Mouse (Mus musculus) ES-E14 (cell line): ENCODE results near the gene Eddm3b. TPM values are rescaled to one million over a fixed set of nuclear protein-coding genes. Genes with fewer than 3 reads are reported as not detected.

ENCODE experiments used
- DNase-seq: peaks from one replicate; pipeline ENCODE4 v3.0.0-alpha.2; 2013; ENCODE audit warnings: low read depth, low spot score
- H3K27ac ChIP-seq: 2 replicates; pipeline ENCODE4 v1.5.1; 2012; ENCODE audit warnings: low read depth, mild to moderate bottlenecking, low read length, moderate library complexity, mixed read lengths; ENCODE audit not compliant: poor library complexity, insufficient read depth, severe bottlenecking
- H3K36me3 ChIP-seq: 2 replicates; pipeline ENCODE4 v1.6.1; 2012; ENCODE audit warnings: mild to moderate bottlenecking, low read length, moderate library complexity, mixed read lengths; ENCODE audit not compliant: control insufficient read depth, poor library complexity, insufficient read depth, severe bottlenecking
- H3K4me1 ChIP-seq, 2 experiments: fragments of 150-350 bp in 1 of 2; sonication (generic) in 1 of 2; 2 replicates each; pipeline ENCODE4 v1.6.1; 2012; ENCODE audit warnings: low read length in 2 of 2, mild to moderate bottlenecking in 1 of 2, mixed read lengths in 1 of 2; ENCODE audit not compliant: control insufficient read depth in 2 of 2, insufficient read depth in 2 of 2, poor library complexity in 1 of 2
- H3K4me3 ChIP-seq, 2 experiments: fragments of 150-350 bp in 1 of 2; sonication (generic) in 1 of 2; 2 replicates each; pipeline ENCODE4 v1.5.1; 2012; ENCODE audit warnings: low read length in 2 of 2, low read depth in 1 of 2, mild to moderate bottlenecking in 1 of 2, mixed read lengths in 1 of 2; ENCODE audit not compliant: insufficient read depth in 1 of 2, poor library complexity in 1 of 2, severe bottlenecking in 1 of 2
- H3K9ac ChIP-seq: 2 replicates; pipeline ENCODE4 v1.6.1; 2012; ENCODE audit warnings: low read depth, mild to moderate bottlenecking, low read length, mixed read lengths; ENCODE audit not compliant: poor library complexity, insufficient read depth, severe bottlenecking
- H3K9me3 ChIP-seq: fragments of 150-350 bp; sonication (generic); 2 replicates; pipeline ENCODE4 v1.6.1; 2012; ENCODE audit warnings: low read depth, mild to moderate bottlenecking, low read length; ENCODE audit not compliant: control insufficient read depth, insufficient read depth
- CHD2 ChIP-seq: IDR thresholded peaks from 2 replicates; pipeline ENCODE4 v1.6.1; 2014; ENCODE audit warnings: mild to moderate bottlenecking, low read depth, low read length, inconsistent platforms
- HCFC1 ChIP-seq: IDR thresholded peaks from 2 replicates; pipeline ENCODE4 v1.6.1; 2012; ENCODE audit warnings: low read length, inconsistent platforms, borderline replicate concordance; ENCODE audit not compliant: insufficient read depth
- MAFK ChIP-seq: IDR thresholded peaks from 2 replicates; pipeline ENCODE4 v1.6.1; 2014; ENCODE audit warnings: mild to moderate bottlenecking, low read depth, low read length, inconsistent platforms; ENCODE audit not compliant: insufficient read depth
- ZC3H11A ChIP-seq: IDR thresholded peaks from 2 replicates; pipeline ENCODE4 v1.6.1; 2012; ENCODE audit warnings: low read depth, mild to moderate bottlenecking, inconsistent platforms, low read length, borderline replicate concordance
- ZNF384 ChIP-seq: IDR thresholded peaks from 2 replicates; pipeline ENCODE4 v1.6.1; 2012; ENCODE audit warnings: low read depth, low read length, inconsistent platforms
- in situ Hi-C, 2 experiments: fragments of 600-800 bp; cut with MboI; formaldehyde crosslinking; loops; one replicate each; pipeline ENCODE4 v1.15.1; 2025; ENCODE audit warnings: low sequenced_read_pairs in 2 of 2, inconsistent platforms in 1 of 2; ENCODE audit not compliant: unreplicated experiment in 2 of 2
- total RNA-seq: library from RNA; depleted of rRNA; stranded (reverse); fragments of 300-350 nt; gene quantifications from 2 replicates; pipeline ENCODE4 v1.2.3, GENCODE M21; 2012

Eddm3b gene
- total RNA-seq, 1 experiment: not detected

- Histone ChIP-seq H3K9ac (no peak overlapping the region), H3K4me3 (no peak overlapping the region), H3K36me3 (no peaks in the 10 kb centered on the region), H3K4me1 (no peaks in the 10 kb centered on the region), H3K9me3 (no peaks in the 10 kb centered on the region), H3K27ac (no peak overlapping the region)
- TF ChIP-seq HCFC1: no peak
- TF ChIP-seq MAFK: no peak
- TF ChIP-seq CHD2: no peak
- no peak for TF ChIP-seq ZNF384
- TF ChIP-seq ZC3H11A: no peak
- in situ Hi-C loops: no loop called here
- no peak for DNase-seq
Measured at GRCm38 (mm10) chr14:51104366-51104765, 9.9 kb upstream of the Eddm3b start.

GRCm38 (mm10) chr14:51106449-51106967, 7.7 kb upstream of the Eddm3b start:
- in situ Hi-C loops: no loop called here
- Histone ChIP-seq H3K4me1 (no peaks in the 10 kb centered on the region), H3K27ac (no peak overlapping the region), H3K4me3 (no peak overlapping the region), H3K36me3 (no peaks in the 10 kb centered on the region), H3K9me3 (no peaks in the 10 kb centered on the region), H3K9ac (no peak overlapping the region)
- no peak for DNase-seq
- TF ChIP-seq MAFK: no peak
- TF ChIP-seq HCFC1: no peak
- TF ChIP-seq CHD2: no peak
- no peak for TF ChIP-seq ZNF384
- no peak for TF ChIP-seq ZC3H11A

DNA sequence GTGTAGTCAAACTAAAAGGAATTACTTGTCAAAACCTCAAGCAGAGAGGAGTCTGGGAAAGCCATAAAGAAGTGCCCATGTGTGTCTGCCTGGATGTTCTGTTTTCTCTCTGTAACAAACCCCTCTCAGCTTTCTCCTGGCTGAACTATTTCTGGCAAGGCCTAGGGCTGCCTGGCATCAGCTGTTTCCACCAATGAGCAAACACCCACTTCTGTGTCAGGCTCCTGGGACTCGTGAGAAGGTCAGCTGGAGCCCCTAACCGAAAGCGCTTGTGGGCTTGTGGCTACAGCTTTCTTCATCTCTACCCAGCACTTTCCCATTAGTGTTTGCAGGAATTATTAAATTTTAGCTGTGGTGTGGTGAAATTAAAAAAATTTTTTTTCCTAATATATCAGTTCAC, 2.3 kb upstream of the Eddm3b start:
- Histone ChIP-seq H3K9me3 (no peaks in the 10 kb centered on the region), H3K4me3 (no peak overlapping the region), H3K9ac (no peak overlapping the region), H3K36me3 (no peaks in the 10 kb centered on the region), H3K4me1 (no peaks in the 10 kb centered on the region), H3K27ac (no peak overlapping the region)
- no peak for DNase-seq
- in situ Hi-C loops: no loop called here
- no peak for TF ChIP-seq ZNF384
- TF ChIP-seq MAFK: no peak
- no peak for TF ChIP-seq CHD2
- no peak for TF ChIP-seq HCFC1
- no peak for TF ChIP-seq ZC3H11A

DNA sequence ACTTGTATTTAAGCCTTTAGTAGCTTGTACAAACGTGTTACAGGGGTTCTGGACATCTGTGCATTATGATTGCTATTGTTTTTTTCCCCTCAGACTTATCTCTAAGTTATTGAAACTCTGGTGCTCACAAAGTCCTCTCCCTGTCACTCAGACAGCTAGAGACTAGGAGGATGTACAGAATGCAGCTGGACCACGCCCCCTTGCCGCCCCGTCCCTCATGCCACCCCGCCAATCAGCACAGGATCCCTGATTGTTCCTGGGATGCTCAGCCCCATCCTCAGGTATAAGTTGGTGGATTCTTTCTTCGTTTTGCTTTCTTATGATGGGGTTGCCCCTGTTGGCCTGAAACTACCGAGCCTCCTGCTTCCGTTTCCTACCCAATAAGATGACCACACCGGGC, 750 bp upstream of the Eddm3b start:
- H3K9me3 ChIP-seq: no peaks in the 10 kb centered on the region
- H3K27ac ChIP-seq: no peak overlapping the region
- no peaks in the 10 kb centered on the region for H3K36me3 ChIP-seq
- no peak for TF ChIP-seq MAFK
- TF ChIP-seq ZC3H11A: no peak
- no peak for TF ChIP-seq ZNF384
- TF ChIP-seq CHD2: no peak
- TF ChIP-seq HCFC1: no peak
- DNase-seq: no peak
- no peak overlapping the region for H3K4me3 ChIP-seq
- in situ Hi-C loops: no loop called here
- no peaks in the 10 kb centered on the region for H3K4me1 ChIP-seq
- H3K9ac ChIP-seq: no peak overlapping the region

DNA sequence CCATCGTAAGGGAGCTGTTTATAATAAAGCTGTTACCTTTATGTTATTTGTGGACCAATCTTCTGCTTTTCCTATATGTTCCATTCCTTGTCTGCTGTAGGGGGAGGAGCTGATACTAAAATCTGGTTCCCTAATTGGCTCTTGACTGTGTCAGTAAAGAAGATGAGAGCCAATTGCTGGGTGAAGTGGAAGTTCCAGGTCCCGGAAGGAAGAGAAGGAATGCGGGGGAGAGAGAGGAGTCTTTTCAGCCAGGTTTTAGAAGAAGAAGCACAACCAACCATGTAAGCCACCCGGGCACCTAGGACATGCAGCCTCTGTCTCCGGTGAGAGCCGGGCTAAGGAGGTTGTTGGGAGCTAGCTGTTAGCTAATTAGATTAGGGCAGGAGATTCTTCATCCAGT, 11.5 kb downstream of the Eddm3b start:
- Histone ChIP-seq H3K9ac (no peak overlapping the region), H3K36me3 (no peaks in the 10 kb centered on the region), H3K9me3 (no peaks in the 10 kb centered on the region), H3K4me3 (no peak overlapping the region), H3K4me1 (peaks cover 0 to 4% of the 10 kb centered on the region in 2 experiments; a peak in 1 of 4 replicates), H3K27ac (no peak overlapping the region)
- no peak for TF ChIP-seq CHD2
- no peak for TF ChIP-seq HCFC1
- TF ChIP-seq MAFK: no peak
- no peak for TF ChIP-seq ZC3H11A
- no peak for TF ChIP-seq ZNF384
- no peak for DNase-seq
- in situ Hi-C loops: no loop called here
